Comparison of ENCODE assay signal across 2 mouse cellular contexts in the genomic region with DNA sequence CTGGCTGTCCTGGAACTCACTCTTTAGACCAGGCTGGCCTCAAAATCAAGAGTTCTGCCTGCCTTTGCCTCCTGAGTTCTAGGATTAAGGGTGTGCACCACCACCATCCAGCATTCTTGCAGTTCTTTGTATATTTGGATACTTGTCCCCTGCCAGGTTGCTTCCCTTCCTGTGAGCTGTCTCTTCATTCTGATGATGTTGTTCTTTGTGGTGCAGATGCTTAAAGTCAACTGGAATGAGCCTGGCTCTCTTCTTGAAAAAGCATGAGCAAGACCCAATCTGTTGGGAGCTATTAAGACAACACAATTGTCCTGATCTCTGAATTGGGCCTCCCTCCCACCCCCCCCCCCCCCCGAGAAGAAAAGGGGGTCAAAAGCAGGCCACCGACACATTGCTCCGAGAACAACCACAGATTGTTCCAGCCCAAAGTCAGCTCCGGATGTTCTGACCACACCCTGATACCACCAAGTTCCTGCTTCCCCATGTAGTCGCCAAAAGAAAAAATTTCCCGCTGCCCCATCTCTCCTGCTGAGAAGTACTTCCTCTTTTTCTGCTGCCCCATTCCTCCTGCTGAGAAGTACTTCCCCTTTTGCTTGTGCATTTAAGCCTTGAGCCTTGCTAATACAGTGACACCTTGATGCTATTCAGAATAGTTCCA. TPM values are rescaled to one million over a fixed set of nuclear protein-coding genes. Genes with fewer than 3 reads are reported as not detected.
"Had no signal": no experiment of that assay in that cellular context is flagged by ENCODE, and none has a peak within 500 bp of the region (broad histone marks: within the 10 kb centered on the region; RNA-seq: fewer than 3 reads in every experiment).

No protein-coding gene starts in this region.

RNA-seq across cellular contexts. Expression of gene Cckar, which starts 33.9 kb away (rescaled TPM):
- total RNA-seq: neutrophil, adult 5-6 weeks had no signal
- polyA plus RNA-seq: thymus, postnatal 0 days had no signal
